Mouse (Mus musculus) myocyte (in vitro differentiated cells): ENCODE data around the gene Arid1b.

Source experiments
- E2F4 ChIP-seq: IDR thresholded peaks from one replicate; pipeline ENCODE4 v1.6.1; 2011; ENCODE audit warnings: mild to moderate bottlenecking, control low read depth, moderate library complexity; ENCODE audit not compliant: insufficient read depth
- MAX ChIP-seq: IDR thresholded peaks from one replicate; pipeline ENCODE4 v1.6.1; 2011; ENCODE audit warnings: low read depth, mild to moderate bottlenecking, control low read depth
- MYOD1 ChIP-seq, 3 experiments: IDR thresholded peaks; one replicate each; pipeline ENCODE4 v1.6.1; 2011; ENCODE audit warnings: control low read depth in 2 of 3, low read depth in 2 of 3, mild to moderate bottlenecking in 2 of 3, moderate library complexity in 1 of 3; ENCODE audit not compliant: insufficient read length in 2 of 3, control insufficient read depth in 1 of 3
- MYOG ChIP-seq, 3 experiments: IDR thresholded peaks; one replicate each; pipeline ENCODE4 v1.6.1; 2011; ENCODE audit warnings: control low read depth in 2 of 3, low read depth in 2 of 3, mild to moderate bottlenecking in 2 of 3; ENCODE audit not compliant: insufficient read length in 2 of 3, control insufficient read depth in 1 of 3, insufficient read depth in 1 of 3
- POLR2A ChIP-seq: IDR thresholded peaks from one replicate; pipeline ENCODE4 v1.6.1; 2011; ENCODE audit warnings: low read depth, mild to moderate bottlenecking, control low read depth, moderate library complexity; ENCODE audit not compliant: insufficient read length
- POLR2AphosphoS2 ChIP-seq: IDR thresholded peaks from one replicate; pipeline ENCODE4 v1.6.1; 2011; ENCODE audit warnings: low read depth, control low read depth; ENCODE audit not compliant: insufficient read length
- SRF ChIP-seq: IDR thresholded peaks from one replicate; pipeline ENCODE4 v1.6.1; 2011; ENCODE audit warnings: low read depth; ENCODE audit not compliant: control insufficient read depth, insufficient read length
- TCF12 ChIP-seq: IDR thresholded peaks from one replicate; pipeline ENCODE4 v1.6.1; 2011; ENCODE audit warnings: mild to moderate bottlenecking, control low read depth; ENCODE audit not compliant: poor library complexity, insufficient read depth, severe bottlenecking
- TCF3 ChIP-seq: IDR thresholded peaks from one replicate; pipeline ENCODE4 v1.6.1; 2011; ENCODE audit warnings: low read depth, control low read depth; ENCODE audit not compliant: insufficient read length
- USF1 ChIP-seq: IDR thresholded peaks from one replicate; pipeline ENCODE4 v1.6.1; 2011; ENCODE audit warnings: low read depth, mild to moderate bottlenecking, control low read depth, moderate library complexity

GRCm38 (mm10) chr17:5221558-5221957 lies 227.4 kb downstream of the Arid1b start:
- TF ChIP-seq POLR2A, result no peak
- no peak for TF ChIP-seq TCF12
- no peak for TF ChIP-seq MYOD1 (IDR thresholded peaks at IDR 0.05; ENCODE audit: control insufficient read depth in 1 of 3, insufficient read length in 2 of 3, low read depth in 2 of 3)
- TF ChIP-seq USF1, result no peak
- TF ChIP-seq SRF, result no peak
- no peak for TF ChIP-seq E2F4
- no peak for TF ChIP-seq TCF3
- no peak for TF ChIP-seq MAX
- TF ChIP-seq POLR2AphosphoS2, result no peak
- TF ChIP-seq MYOG (IDR thresholded peaks at IDR 0.05; ENCODE audit: control insufficient read depth in 1 of 3, insufficient read depth in 1 of 3, insufficient read length in 2 of 3, low read depth in 2 of 3), result no peak
